Mouse (Mus musculus) stomach, postnatal 0 days (tissue): ENCODE results near the gene Cep162. TPM values are rescaled to one million over a fixed set of nuclear protein-coding genes. Genes with fewer than 3 reads are reported as not detected.

Experiments
- ATAC-seq: fragments of 200-750 bp; cut with Nextera tagmentation; 2 replicates; pipeline ENCODE4 v1.8.0; 2017; ENCODE audit not compliant: low FRiP score, low TSS enrichment
- DNase-seq: peaks from one replicate; pipeline ENCODE4 v3.0.0-alpha.2; 2016; ENCODE audit warnings: low spot score
- H3K27ac ChIP-seq: fragments of 300-500 bp; sonication (generic); replicated peaks from 2 replicates; pipeline ENCODE4 v1.5.1; 2014; ENCODE audit warnings: mild to moderate bottlenecking, control low read depth
- H3K27me3 ChIP-seq: fragments of 300-500 bp; sonication (generic); 2 replicates; pipeline ENCODE4 v1.6.1; 2014; ENCODE audit warnings: low read length; ENCODE audit not compliant: control insufficient read depth, insufficient read depth
- H3K36me3 ChIP-seq: fragments of 300-500 bp; sonication (generic); 2 replicates; pipeline ENCODE4 v1.6.1; 2014; ENCODE audit warnings: low read length, mixed read lengths; ENCODE audit not compliant: control insufficient read depth, insufficient read depth
- H3K4me1 ChIP-seq: fragments of 300-500 bp; sonication (generic); replicated peaks from 2 replicates; pipeline ENCODE4 v1.6.1; 2014; ENCODE audit warnings: antibody characterized with exemption; ENCODE audit not compliant: control insufficient read depth, insufficient read depth
- H3K4me2 ChIP-seq: fragments of 300-500 bp; sonication (generic); replicated peaks from 2 replicates; pipeline ENCODE4 v1.6.1; 2014; ENCODE audit warnings: low read depth, mild to moderate bottlenecking, control low read depth, moderate library complexity
- H3K4me3 ChIP-seq: fragments of 300-500 bp; sonication (generic); 2 replicates; pipeline ENCODE4 v1.5.1; 2014; ENCODE audit warnings: low read depth, low read length, control low read depth
- H3K9ac ChIP-seq: fragments of 300-500 bp; sonication (generic); 2 replicates; pipeline ENCODE4 v1.6.1; 2014; ENCODE audit warnings: mild to moderate bottlenecking, low read length, control low read depth, mixed read lengths
- H3K9me3 ChIP-seq: fragments of 300-500 bp; sonication (generic); 2 replicates; pipeline ENCODE4 v1.6.1; 2016; ENCODE audit warnings: low read length; ENCODE audit not compliant: control insufficient read depth
- CTCF ChIP-seq: IDR thresholded peaks from 2 replicates; pipeline ENCODE4 v1.5.1; 2016; ENCODE audit warnings: antibody characterized with exemption, low read depth, mild to moderate bottlenecking, moderate library complexity
- EP300 ChIP-seq: optimal IDR thresholded peaks from 2 replicates; pipeline ENCODE3; 2016; ENCODE audit warnings: antibody characterized with exemption
- WGBS: fragments of 180-500 bp; shearing (Covaris S2); extraction: QIAGEN DNeasy Blood & Tissue Kit; methylation state at CpG from one replicate; pipeline ENCODE4 v1.1.7; 2014; 5-methylcytosine and 5-hydroxymethylcytosine counted together
- polyA plus RNA-seq: library from polyadenylated mRNA; unstranded; fragments of >200 nt; fragmentation: Nextera tagmentation; extraction: Ambion mirVana; gene quantifications from 2 replicates; pipeline ENCODE4 v1.2.1, GENCODE M21; 2015

Gene Cep162
- polyA plus RNA-seq, 1 experiment from 2014 or later: 1.8 TPM

- no peak for ATAC-seq
- Histone ChIP-seq H3K4me3 (no peak overlapping the region), H3K4me2 (no peak overlapping the region), H3K36me3 (no peaks in the 10 kb centered on the region), H3K27ac (no peak overlapping the region), H3K27me3 (no peaks in the 10 kb centered on the region), H3K9ac (no peak overlapping the region), H3K9me3 (no peaks in the 10 kb centered on the region), H3K4me1 (no peaks in the 10 kb centered on the region)
- no peak for DNase-seq
- WGBS: 76% methylated on average over 3 of the region's 3 CpGs
- no peak for TF ChIP-seq CTCF
- TF ChIP-seq EP300: no peak
These were observed 83.8 kb downstream of the Cep162 start for GRCm38 (mm10) chr9:87171517-87171916.

GRCm38 (mm10) chr9:87170891-87171290 lies 84.4 kb downstream of the Cep162 start:
- ATAC-seq: no peak
- 69% methylated on average over 3 of the region's 3 CpGs for WGBS
- no peaks in the 10 kb centered on the region for H3K36me3 ChIP-seq
- TF ChIP-seq CTCF: no peak
- no peak overlapping the region for H3K27ac ChIP-seq
- no peaks in the 10 kb centered on the region for H3K4me1 ChIP-seq
- no peak for DNase-seq
- H3K9ac ChIP-seq: no peak overlapping the region
- no peaks in the 10 kb centered on the region for H3K9me3 ChIP-seq
- no peak overlapping the region for H3K4me3 ChIP-seq
- H3K4me2 ChIP-seq: no peak overlapping the region
- H3K27me3 ChIP-seq: no peaks in the 10 kb centered on the region

- no peaks in the 10 kb centered on the region for H3K27me3 ChIP-seq
These were observed 86.2 kb downstream of the Cep162 start for GRCm38 (mm10) chr9:87169144-87169543.

GRCm38 (mm10) chr9:87168051-87168450 lies 87.3 kb downstream of the Cep162 start:
- no peak overlapping the region for H3K27ac ChIP-seq
- no peaks in the 10 kb centered on the region for H3K4me1 ChIP-seq
- no peak overlapping the region for H3K9ac ChIP-seq
- WGBS: 60% methylated on average over 3 of the region's 3 CpGs
- no peak for DNase-seq
- no peak overlapping the region for H3K4me2 ChIP-seq
- H3K36me3 ChIP-seq: no peaks in the 10 kb centered on the region
- H3K27me3 ChIP-seq: no peaks in the 10 kb centered on the region
- no peak for ATAC-seq
- no peaks in the 10 kb centered on the region for H3K9me3 ChIP-seq
- H3K4me3 ChIP-seq: no peak overlapping the region
- TF ChIP-seq CTCF (no peak), EP300 (no peak)

More at GRCm38 (mm10) chr9:87169144-87169543, 86.2 kb downstream of the Cep162 start:
- TF ChIP-seq CTCF (no peak), EP300 (no peak)
- Histone ChIP-seq H3K27ac (no peak overlapping the region), H3K4me1 (no peaks in the 10 kb centered on the region), H3K4me3 (no peak overlapping the region), H3K9ac (no peak overlapping the region), H3K4me2 (no peak overlapping the region), H3K36me3 (no peaks in the 10 kb centered on the region), H3K9me3 (no peaks in the 10 kb centered on the region)
- ATAC-seq: no peak
- DNase-seq: no peak
- WGBS: 87% methylated on average over 12 of the region's 12 CpGs

GRCm38 (mm10) chr9:87167001-87167830 lies 88.1 kb downstream of the Cep162 start:
- Histone ChIP-seq H3K27me3 (no peaks in the 10 kb centered on the region), H3K4me1 (no peaks in the 10 kb centered on the region), H3K36me3 (no peaks in the 10 kb centered on the region), H3K27ac (no peak overlapping the region), H3K4me2 (no peak overlapping the region), H3K4me3 (no peak overlapping the region), H3K9me3 (no peaks in the 10 kb centered on the region), H3K9ac (no peak overlapping the region)
- no peak for DNase-seq
- 74% methylated on average over 9 of the region's 9 CpGs for WGBS
- no peak for ATAC-seq
- no peak for TF ChIP-seq CTCF
- TF ChIP-seq EP300: no peak

- H3K4me2 ChIP-seq: no peak overlapping the region
- DNase-seq (no peak), ATAC-seq (no peak)
- 78% methylated on average over 4 of the region's 4 CpGs for WGBS
- H3K27ac ChIP-seq: no peak overlapping the region
- no peaks in the 10 kb centered on the region for H3K4me1 ChIP-seq
- TF ChIP-seq CTCF: no peak
- no peak for TF ChIP-seq EP300
- no peaks in the 10 kb centered on the region for H3K9me3 ChIP-seq
- no peak overlapping the region for H3K4me3 ChIP-seq
- H3K9ac ChIP-seq: no peak overlapping the region
- no peaks in the 10 kb centered on the region for H3K36me3 ChIP-seq
- H3K27me3 ChIP-seq: no peaks in the 10 kb centered on the region
These were observed 92.8 kb downstream of the Cep162 start for GRCm38 (mm10) chr9:87162559-87162958.
